Mouse (Mus musculus) cerebellum, postnatal 25 days (tissue): ENCODE measurements around the gene Fam178b.

Source experiments
- DNase-seq, 2 experiments: peaks; one replicate each; pipeline ENCODE4 v3.0.0; 2021; ENCODE audit warnings: mixed read lengths in 2 of 2

The Fam178b gene

DNA sequence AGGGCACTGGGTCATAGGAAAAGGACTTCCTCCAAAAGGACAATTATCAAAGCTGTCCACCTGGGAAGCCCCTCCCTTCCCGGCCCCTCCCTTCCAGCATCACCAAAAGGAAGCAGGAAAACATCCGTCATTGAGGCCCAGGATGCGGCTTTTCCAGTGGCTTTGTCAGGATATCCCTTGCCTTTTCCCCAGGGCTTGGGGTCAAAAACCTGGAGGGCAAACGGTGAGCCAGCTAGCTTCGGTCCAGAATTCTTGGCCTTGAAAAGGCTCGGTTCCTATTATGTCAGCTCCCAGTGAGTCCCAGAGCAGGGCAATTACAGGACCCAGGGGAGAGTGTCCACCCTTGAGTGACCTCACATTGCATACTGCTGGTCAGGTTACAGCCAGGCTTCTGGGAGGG, 122.1 kb downstream of the Fam178b start:
- DNase-seq: no peak

- DNase-seq: no peak
Observed at GRCm38 (mm10) chr1:36559888-36560287, 123.1 kb downstream of the Fam178b start.

DNA sequence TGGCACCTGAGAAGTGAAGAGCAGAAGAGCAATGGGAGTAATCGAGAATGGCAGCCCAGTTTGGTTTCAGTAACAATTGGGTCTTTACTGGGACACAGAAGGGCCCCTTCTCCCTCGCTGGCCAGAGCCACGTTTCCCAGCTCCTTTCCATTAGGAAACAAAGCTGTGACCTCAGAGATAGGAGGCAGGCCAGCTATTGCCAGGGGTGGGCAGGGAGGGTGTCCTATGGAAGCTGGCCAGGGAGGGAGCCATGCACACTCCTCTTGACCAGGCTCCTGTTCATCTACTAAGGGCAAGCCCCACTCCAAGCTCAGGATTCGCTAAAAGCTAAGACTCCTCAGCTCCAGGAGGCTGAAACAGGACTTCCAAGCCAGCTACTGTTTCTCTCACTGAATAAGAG, 123.7 kb downstream of the Fam178b start:
- DNase-seq: no peak

DNA sequence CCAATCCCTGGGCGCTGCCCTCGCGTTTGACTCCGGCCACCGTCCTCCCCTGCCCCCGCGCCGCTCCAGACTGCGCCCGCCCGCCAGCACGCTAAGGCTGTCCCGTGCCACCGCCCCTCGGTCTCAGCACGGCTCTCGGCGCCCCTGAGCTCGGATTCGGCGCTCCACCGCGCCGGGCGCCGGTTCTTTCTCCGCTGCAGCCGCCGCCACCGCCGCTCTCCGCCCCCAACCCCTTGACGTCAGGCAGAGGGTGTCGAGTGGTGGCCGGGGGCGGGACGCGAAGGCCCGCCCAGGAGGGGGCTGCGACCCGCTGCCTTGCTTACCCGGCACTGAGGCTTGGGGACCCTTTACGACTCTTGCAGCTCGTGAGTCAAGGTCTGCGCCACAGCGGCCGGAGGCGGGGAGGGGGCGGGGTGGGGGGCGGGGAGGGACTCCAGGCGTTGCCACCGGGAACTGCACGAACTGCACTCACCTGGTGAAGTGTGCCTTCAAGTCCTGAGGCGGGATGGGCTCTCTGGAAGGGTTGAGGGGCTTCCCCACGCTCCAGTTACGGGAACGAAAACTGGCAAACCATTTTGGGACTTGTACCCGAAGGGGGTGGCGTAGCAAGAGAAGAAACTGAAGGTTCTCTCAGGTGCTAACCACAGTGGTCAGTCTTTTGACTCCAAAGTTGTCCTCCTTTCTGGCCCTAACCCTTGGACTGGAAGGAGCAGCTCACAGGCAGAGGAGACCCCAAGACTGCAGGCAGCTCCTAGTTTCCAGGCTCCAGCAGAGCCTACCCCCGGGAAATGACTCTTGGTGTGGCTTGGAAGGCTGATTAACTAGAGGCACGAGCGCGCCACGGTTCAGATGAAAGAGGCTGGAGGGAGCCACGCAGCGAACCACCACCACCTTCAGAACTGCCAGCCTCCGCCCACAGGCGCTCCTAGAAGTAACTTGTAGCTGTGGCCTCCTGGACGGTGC, 124.7 kb downstream of the Fam178b start, which contains the start of gene Sema4c:
Sema4c (minus strand) TSS at position 319 of the 963 bp plus-strand sequence.
- DNase-seq: peak; percentile 82 to 84

GRCm38 (mm10) chr1:36557457-36558011, 125.4 kb downstream of the Fam178b start:
- DNase-seq: peak; percentile 81 to 82

DNA sequence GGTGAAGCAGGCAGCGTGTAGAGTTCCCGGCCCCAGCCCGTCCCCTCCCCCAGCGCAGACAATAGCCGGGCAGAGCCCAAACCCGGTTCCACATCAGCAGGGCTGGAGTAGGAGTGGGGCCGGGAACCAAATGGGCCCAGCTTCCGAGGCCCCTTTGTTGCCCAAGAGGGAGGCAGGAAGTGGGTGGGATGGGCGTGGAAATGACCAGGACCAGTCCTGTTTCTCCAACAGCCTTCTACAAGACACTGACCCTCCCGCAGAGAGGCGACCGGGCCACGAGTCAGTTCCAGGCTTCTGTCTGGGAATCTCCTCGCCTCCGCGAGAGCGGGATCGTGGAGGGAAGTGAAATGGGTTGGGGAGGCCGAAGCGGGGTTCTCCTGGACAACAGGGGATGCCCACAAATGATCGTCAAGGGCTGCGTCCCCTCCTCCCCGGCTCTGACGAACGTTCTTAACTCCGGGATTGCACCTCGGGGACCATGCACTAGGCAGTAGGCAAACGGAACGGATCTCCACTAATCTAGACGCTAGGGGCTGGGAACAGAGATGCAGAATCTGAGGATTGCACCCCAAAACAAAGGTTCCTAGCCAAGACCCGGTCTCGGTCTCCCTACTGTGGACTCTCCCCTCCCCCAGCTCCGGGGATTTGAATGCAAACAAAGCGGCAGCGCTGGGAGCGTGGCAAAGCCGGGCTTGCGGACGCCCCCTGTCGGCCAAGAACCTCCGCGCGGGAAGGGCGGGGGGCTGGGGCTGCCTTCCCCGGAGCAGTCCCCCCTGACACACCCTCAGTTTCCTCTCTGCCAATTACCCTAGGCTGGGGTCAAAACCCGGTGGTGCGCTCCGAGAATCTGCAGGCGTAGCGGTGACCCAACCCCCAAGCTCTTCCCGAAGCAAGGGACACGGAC, 126.2 kb downstream of the Fam178b start:
- peak; percentile 96 to 98 for DNase-seq

DNA sequence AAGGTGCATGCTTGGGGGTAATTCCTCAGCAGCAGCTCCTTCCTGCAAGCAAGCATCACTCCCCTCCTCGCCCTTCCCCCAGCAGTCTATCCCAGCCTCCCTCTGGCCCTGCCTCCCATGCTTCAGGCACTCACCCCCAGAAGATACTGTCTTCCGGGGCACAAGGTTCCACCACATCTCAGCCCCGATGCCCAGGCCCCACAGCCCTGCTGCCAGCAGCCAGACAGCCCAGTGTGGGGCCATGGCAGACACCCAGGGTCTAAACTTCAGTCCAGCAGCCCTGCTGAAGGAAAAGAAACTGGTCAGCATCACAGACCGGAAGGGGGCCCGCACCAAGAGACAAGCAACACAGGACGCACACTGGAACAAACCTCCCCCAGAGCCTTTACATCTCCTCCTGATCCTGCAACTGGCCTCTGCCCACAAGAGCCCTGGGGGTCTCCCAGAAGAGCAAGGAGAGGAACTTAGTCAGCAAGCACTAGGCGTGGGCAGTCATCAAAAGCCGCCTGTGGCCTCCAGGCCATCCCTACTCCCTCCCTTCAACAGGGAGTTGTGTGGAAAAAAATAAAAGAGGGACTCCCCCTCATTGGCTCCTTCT, 127.1 kb downstream of the Fam178b start:
- DNase-seq: peak; percentile 69 to 75

- peak; percentile 43 to 47 for DNase-seq
Observed at GRCm38 (mm10) chr1:36554633-36555399, 128.2 kb downstream of the Fam178b start.

DNA sequence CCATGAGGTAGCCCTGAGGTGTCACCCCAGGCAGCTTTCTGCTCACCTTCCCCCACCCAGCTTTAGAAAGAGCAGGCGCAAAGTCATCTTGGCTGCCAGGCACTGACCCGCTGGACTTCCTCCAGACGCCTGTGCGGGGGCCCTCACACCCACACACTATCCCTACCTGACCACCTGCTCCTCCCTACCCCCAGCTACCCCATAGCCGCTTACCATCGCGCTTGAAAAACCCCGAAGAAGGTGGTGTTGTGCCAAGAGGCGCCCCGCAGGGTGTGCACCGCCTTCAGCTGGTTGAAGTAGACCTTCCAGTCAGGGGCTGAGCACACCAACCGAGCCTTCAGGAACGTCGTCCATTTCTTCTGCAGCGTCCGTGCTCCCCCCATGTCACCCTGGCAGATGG, 130.5 kb downstream of the Fam178b start:
- DNase-seq: peak; percentile 90

DNA sequence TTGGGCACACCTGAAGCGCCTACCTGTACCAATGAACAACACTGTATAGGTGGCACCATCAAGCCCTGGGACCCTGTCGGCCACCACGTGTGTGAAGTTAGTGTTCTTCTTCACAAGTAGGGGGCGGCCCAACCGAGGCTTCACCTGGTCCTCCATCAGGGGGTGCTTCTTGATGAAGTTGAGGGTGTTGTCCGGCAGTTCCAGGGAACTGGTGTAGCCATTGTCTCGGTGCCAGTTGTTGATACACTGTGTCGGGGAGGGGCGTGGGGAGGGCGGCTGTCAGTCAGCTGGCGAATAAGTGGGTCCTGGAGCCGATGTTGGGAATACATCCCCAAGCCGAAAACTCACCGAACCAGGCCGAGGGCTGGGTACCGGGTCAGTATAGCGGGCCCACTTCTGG, 131.1 kb downstream of the Fam178b start:
- peak; percentile 54 to 58 for DNase-seq

- peak; percentile 72 to 76 for DNase-seq
Observed at GRCm38 (mm10) chr1:36550075-36550863, 132.7 kb downstream of the Fam178b start.

- DNase-seq: no peak
Observed at GRCm38 (mm10) chr1:36549491-36549890, 133.5 kb downstream of the Fam178b start.

DNA sequence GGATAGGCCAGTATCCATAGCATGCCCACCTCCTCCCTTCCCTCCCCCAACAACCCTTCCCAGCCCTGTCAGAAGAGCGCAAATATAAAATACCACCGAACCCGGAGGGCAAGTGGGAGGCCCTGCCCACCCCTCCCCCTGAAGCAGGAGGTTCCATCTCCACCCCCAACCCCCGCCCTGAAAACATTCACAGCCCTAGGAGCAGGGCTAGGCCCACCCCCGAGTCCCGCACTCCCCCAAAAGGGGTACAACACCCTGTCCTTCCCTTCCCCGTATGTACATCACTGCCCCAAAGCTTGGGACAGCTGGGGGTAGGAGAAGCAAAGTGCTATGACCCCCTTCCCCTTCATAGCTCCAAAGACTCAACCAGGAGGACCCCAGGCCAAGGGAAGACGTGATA, 134.2 kb downstream of the Fam178b start:
- no peak for DNase-seq

DNA sequence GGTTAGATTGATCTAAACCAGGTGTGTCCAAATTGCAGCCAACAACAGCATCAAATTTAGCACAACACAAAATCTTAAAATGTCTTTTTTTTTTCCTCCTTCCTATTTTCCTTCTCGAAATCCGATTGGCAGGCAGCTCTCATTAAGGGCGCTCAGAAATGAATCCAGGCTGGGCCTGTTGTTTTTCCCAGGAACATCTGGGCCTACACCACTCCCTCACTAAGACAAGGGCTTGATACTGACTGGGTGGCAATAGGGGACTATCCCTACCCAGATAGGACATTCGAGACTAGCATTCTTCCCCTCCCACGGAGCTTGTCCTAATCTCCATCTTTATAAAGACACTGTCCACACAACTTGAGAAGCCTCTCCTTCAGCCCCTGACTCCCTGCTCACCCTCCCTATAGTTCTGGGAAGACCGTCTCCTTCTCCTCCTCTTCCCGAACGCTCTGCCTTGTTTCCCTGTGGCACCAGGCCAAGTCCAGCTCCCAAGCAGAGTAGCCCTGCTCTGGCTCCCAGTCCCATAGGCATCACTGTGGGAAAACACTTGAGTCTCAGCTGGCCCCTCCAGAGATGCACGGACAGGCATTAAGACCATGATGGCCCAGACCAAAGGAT, 134.9 kb downstream of the Fam178b start:
- DNase-seq: peak; percentile 55 to 76

- DNase-seq: peak; percentile 97 to 98
Observed at GRCm38 (mm10) chr1:36546888-36547471, 136.0 kb downstream of the Fam178b start, which contains the start of gene Ankrd39. Ankrd39 (minus strand) TSS chr1:36547445.

DNA sequence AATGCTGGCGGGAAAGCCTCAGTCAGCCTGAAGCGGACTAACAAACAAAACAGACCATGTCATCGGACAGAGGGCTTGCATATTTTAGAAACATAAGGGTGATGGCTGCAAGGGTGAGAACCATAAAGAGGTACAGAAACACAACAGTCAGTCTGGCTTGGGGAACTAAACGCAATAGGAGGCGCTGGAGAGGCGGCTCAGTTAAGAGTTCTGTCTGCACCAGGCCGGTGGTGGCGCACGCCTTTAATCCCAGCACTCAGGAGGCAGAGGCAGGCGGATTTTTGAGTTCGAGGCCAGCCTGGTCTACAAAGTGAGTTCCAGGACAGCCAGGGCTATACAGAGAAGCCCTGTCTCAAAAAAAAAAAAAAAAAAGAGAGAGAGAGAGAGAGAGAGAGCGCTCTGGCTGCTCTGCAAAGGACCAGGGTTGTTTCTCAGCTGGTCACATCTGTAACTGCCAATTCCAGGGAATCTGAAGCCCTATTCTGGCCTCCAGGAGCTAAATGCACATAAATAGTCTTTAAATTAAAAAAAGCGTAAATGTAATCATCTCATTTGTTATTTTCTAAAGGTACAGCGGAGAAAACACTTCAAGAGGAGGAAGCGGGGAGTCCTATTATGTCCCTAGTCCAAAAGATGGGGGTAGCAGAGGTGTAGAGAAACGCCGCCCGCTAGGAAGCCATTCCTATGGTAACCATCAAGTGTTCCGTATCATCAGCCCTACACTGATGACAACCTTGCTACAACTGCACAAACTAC, 137.0 kb downstream of the Fam178b start:
- peak in 1 of 2 experiments; percentile 66 for DNase-seq

DNA sequence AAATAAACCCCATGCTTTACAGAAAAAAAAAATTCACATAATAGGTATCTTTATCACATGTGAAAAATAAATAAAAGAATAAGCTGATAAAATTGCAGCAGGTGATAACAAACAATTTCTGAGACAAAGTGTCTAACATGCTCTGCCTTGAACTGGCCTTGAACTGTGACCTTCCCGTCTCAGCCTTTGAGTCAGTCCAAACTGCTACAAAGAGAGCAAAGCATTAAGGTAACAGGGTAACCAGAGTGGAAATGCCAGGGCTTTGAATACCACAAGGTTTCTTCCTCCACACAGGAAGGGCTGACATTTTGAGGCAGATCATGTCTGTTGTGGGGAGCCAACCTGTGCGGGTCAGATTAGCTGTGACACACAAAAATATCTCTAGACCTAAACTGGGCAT, 137.6 kb downstream of the Fam178b start:
- DNase-seq: no peak

GRCm38 (mm10) chr1:36542925-36543324, 140.1 kb downstream of the Fam178b start:
- no peak for DNase-seq

- peak; percentile 73 to 81 for DNase-seq
Observed at GRCm38 (mm10) chr1:36541844-36542243, 141.1 kb downstream of the Fam178b start.
